Mouse (Mus musculus): Measurements from ENCODE around the gene Bcl2l11.

DNA sequence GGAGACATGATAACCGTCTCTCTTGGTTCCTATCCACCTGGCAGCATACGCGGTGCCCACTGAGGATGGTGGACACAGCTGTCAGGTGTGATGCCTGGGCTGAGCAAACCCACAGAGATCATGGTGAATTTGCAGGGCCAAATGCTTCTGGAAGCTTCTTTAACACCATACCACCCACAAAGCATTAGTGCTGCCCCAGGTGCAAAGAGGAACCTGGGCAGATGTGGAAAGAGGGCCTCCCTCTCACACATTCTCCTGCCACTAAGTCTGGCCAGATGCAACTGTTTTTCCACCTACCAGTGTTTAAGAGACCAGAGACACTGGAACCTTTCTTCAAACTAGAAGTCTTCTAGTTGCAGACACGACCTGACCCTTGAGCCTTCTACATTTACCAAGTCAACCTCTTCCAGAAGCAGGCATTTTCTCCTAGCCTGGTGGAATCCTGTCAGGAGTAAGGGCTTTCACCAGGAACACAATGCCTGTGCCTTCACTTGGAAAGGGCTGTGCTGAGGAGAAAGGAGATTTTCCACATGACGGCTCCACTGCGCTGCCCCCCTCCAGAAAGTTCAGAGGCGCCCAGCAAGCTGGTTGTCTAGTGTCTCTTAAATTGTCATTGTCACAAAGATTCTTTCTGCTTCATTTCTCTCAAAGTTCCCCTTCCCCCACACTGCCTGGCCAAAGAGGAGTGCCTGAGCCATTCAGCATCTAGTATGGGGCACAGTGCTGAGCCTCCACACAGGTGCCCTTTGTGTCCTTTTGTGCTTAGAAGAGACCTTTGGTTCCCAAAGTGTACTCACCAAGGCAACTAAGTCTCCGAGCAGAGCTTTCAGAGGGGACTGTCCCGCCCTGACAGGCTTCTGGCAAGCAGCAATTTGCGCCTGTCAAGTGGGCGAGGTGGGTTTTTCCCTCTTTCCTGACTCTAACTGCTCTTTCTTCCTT is 34.1 kb upstream of the Bcl2l11 start:
- TF ChIP-seq CTCF (IDR thresholded peaks at IDR 0.05) (no peak), EP300 (IDR thresholded peaks at IDR 0.05; ENCODE audit: insufficient read depth, low read depth, low read length) (no peak), POLR2A (IDR thresholded peaks at IDR 0.05; ENCODE audit: insufficient read depth, low read depth, low read length) (no peak)
